Mouse (Mus musculus): ENCODE results near the gene Dyrk2.

DNA sequence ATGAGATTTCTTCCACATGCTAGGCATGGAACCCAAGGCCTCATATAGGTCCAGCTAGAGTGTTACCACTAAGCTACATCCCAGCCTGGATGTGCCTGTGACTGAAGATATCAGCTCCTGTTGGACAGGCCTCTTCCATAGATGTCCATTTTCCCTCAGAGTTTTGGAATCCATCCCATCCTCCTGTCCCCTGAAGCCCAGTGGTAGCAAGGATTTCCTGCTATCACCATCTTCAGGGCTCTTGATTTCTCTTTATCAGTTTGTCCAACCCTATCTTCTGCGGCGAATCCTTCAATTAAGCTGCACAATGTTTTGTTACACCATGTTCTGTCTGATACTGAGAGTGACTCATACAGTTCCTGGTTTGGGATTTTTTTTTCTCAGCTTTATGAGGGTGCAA lies 2.2 kb upstream of the Dyrk2 start:
- TF ChIP-seq CTCF (IDR thresholded peaks at IDR 0.05; ENCODE audit: low read depth, low read length), result no peak
- no peak for TF ChIP-seq TAL1 (conservative IDR thresholded peaks at IDR 0.05; ENCODE audit: low read depth, low read length)
- TF ChIP-seq POLR2AphosphoS5 (IDR thresholded peaks at IDR 0.05; ENCODE audit: insufficient replicate concordance, low read depth, low read length), result no peak

All from G1E (cell line).